Mouse (Mus musculus) forebrain, embryonic 15.5 days (tissue): ENCODE measurements around the gene Myrip. TPM values are rescaled to one million over a fixed set of nuclear protein-coding genes. Genes with fewer than 3 reads are reported as not detected.
"Not testable (repeated sequence)": the region's sequence is repeated elsewhere in the genome, so short reads cannot be mapped to it uniquely, and the experiment has no call there.

Source experiments
- ATAC-seq: fragments of 200-750 bp; cut with Nextera tagmentation; replicated peaks from 2 replicates; pipeline ENCODE4 v1.8.0; 2017; ENCODE audit warnings: mild to moderate bottlenecking, moderate TSS enrichment, moderate library complexity
- H3K27ac ChIP-seq: fragments of 300-500 bp; sonication (generic); replicated peaks from 2 replicates; pipeline ENCODE4 v1.5.1; 2015; ENCODE audit warnings: mild to moderate bottlenecking, inconsistent platforms
- H3K27me3 ChIP-seq: fragments of 300-500 bp; sonication (generic); 2 replicates; pipeline ENCODE4 v1.6.1; 2015; ENCODE audit warnings: inconsistent platforms
- H3K36me3 ChIP-seq: fragments of 300-500 bp; sonication (generic); 2 replicates; pipeline ENCODE4 v1.6.1; 2015; ENCODE audit warnings: mild to moderate bottlenecking, inconsistent platforms
- H3K4me1 ChIP-seq: fragments of 300-500 bp; sonication (generic); 2 replicates; pipeline ENCODE4 v1.6.1; 2015; ENCODE audit warnings: inconsistent platforms
- H3K4me2 ChIP-seq: fragments of 300-500 bp; sonication (generic); replicated peaks from 2 replicates; pipeline ENCODE4 v1.6.1; 2015; ENCODE audit warnings: mild to moderate bottlenecking, inconsistent platforms
- H3K4me3 ChIP-seq: fragments of 300-500 bp; sonication (generic); 2 replicates; pipeline ENCODE4 v1.5.1; 2015; ENCODE audit warnings: mild to moderate bottlenecking, inconsistent platforms
- H3K9ac ChIP-seq: fragments of 300-500 bp; sonication (generic); replicated peaks from 2 replicates; pipeline ENCODE4 v1.6.1; 2015; ENCODE audit warnings: mild to moderate bottlenecking, inconsistent platforms
- H3K9me3 ChIP-seq: fragments of 300-500 bp; sonication (generic); 2 replicates; pipeline ENCODE4 v1.6.1; 2016; ENCODE audit warnings: inconsistent platforms
- WGBS: fragments of 180-500 bp; shearing (Covaris S2); methylation state at CpG from one replicate; pipeline ENCODE4 v1.1.7; 2015; ENCODE audit warnings: mixed read lengths; 5-methylcytosine and 5-hydroxymethylcytosine counted together
- polyA plus RNA-seq: library from polyadenylated mRNA; unstranded; fragments of >200 nt; fragmentation: Nextera tagmentation; extraction: Ambion mirVana; gene quantifications from 2 replicates; pipeline ENCODE4 v1.2.1, GENCODE M21; 2015

The Myrip gene
- polyA plus RNA-seq, 1 experiment from 2014 or later, result 2.3 TPM

- H3K4me1 ChIP-seq, result no peaks in the 10 kb centered on the region
- no peaks in the 10 kb centered on the region for H3K36me3 ChIP-seq
- no peak overlapping the region for H3K9ac ChIP-seq
- no peak for ATAC-seq
- H3K4me2 ChIP-seq, result no peak overlapping the region
- H3K4me3 ChIP-seq, result no peak overlapping the region
- no peaks in the 10 kb centered on the region for H3K9me3 ChIP-seq
- 88% methylated on average over 6 of the region's 6 CpGs for WGBS
- no peak overlapping the region for H3K27ac ChIP-seq
- no peaks in the 10 kb centered on the region for H3K27me3 ChIP-seq
Observed at GRCm38 (mm10) chr9:120361656-120362055, 60.3 kb downstream of the Myrip start.

- no peak overlapping the region for H3K9ac ChIP-seq
- WGBS, result 75% methylated on average over 3 of the region's 3 CpGs
- no peak for ATAC-seq
- H3K9me3 ChIP-seq, result no peaks in the 10 kb centered on the region
- no peak overlapping the region for H3K27ac ChIP-seq
- no peaks in the 10 kb centered on the region for H3K27me3 ChIP-seq
- no peaks in the 10 kb centered on the region for H3K36me3 ChIP-seq
- no peaks in the 10 kb centered on the region for H3K4me1 ChIP-seq
- no peak overlapping the region for H3K4me2 ChIP-seq
- H3K4me3 ChIP-seq, result no peak overlapping the region
Observed at GRCm38 (mm10) chr9:120362684-120363083, 61.4 kb downstream of the Myrip start.

GRCm38 (mm10) chr9:120364653-120365283 is 63.5 kb downstream of the Myrip start:
- 84% methylated on average over 19 of the region's 19 CpGs for WGBS
- Histone ChIP-seq H3K9ac (no peak overlapping the region), H3K9me3 (no peaks in the 10 kb centered on the region), H3K4me1 (no peaks in the 10 kb centered on the region), H3K4me3 (no peak overlapping the region), H3K4me2 (no peak overlapping the region), H3K27me3 (no peaks in the 10 kb centered on the region), H3K27ac (no peak overlapping the region), H3K36me3 (no peaks in the 10 kb centered on the region)
- no peak for ATAC-seq

GRCm38 (mm10) chr9:120367526-120367925 is 66.2 kb downstream of the Myrip start:
- H3K9me3 ChIP-seq, result no peaks in the 10 kb centered on the region
- no peaks in the 10 kb centered on the region for H3K27me3 ChIP-seq
- H3K27ac ChIP-seq, result no peak overlapping the region
- H3K9ac ChIP-seq, result no peak overlapping the region
- no peak overlapping the region for H3K4me2 ChIP-seq
- ATAC-seq, result no peak
- 95% methylated on average over 1 of the region's 1 CpGs for WGBS
- no peaks in the 10 kb centered on the region for H3K36me3 ChIP-seq
- peaks cover 3% of the 10 kb centered on the region; the same call in 1 of the 2 replicates for H3K4me1 ChIP-seq
- H3K4me3 ChIP-seq, result no peak overlapping the region

- no peak for ATAC-seq
- Histone ChIP-seq H3K4me3 (no peak overlapping the region), H3K27me3 (no peaks in the 10 kb centered on the region), H3K9ac (no peak overlapping the region), H3K4me2 (no peak overlapping the region), H3K4me1 (peaks cover 3% of the 10 kb centered on the region; the same call in 1 of the 2 replicates), H3K36me3 (no peaks in the 10 kb centered on the region), H3K27ac (no peak overlapping the region), H3K9me3 (no peaks in the 10 kb centered on the region)
- WGBS, result 79% methylated on average over 5 of the region's 5 CpGs
Observed at GRCm38 (mm10) chr9:120371633-120372032, 70.3 kb downstream of the Myrip start.

- 50% methylated on average over 6 of the region's 6 CpGs for WGBS
- H3K27me3 ChIP-seq, result no peaks in the 10 kb centered on the region
- H3K4me2 ChIP-seq, result no peak overlapping the region
- no peak overlapping the region for H3K4me3 ChIP-seq
- no peaks in the 10 kb centered on the region for H3K36me3 ChIP-seq
- no peak for ATAC-seq
- no peak overlapping the region for H3K27ac ChIP-seq
- no peak overlapping the region for H3K9ac ChIP-seq
- H3K9me3 ChIP-seq, result no peaks in the 10 kb centered on the region
- peaks cover 3% of the 10 kb centered on the region; the same call in 1 of the 2 replicates for H3K4me1 ChIP-seq
Observed at GRCm38 (mm10) chr9:120372347-120372746, 71.0 kb downstream of the Myrip start.

GRCm38 (mm10) chr9:120377726-120378125 is 76.4 kb downstream of the Myrip start:
- H3K4me2 ChIP-seq, result no peak overlapping the region
- no peak overlapping the region for H3K9ac ChIP-seq
- H3K36me3 ChIP-seq, result no peaks in the 10 kb centered on the region
- H3K4me1 ChIP-seq, result no peaks in the 10 kb centered on the region
- no peak for ATAC-seq
- WGBS, result 24% methylated on average over 11 of the region's 11 CpGs
- H3K4me3 ChIP-seq, result no peak overlapping the region
- no peaks in the 10 kb centered on the region for H3K27me3 ChIP-seq
- H3K27ac ChIP-seq, result no peak overlapping the region
- no peaks in the 10 kb centered on the region for H3K9me3 ChIP-seq

GRCm38 (mm10) chr9:120395188-120395587 is 93.9 kb downstream of the Myrip start:
- no peaks in the 10 kb centered on the region for H3K36me3 ChIP-seq
- no peaks in the 10 kb centered on the region for H3K9me3 ChIP-seq
- no peak for ATAC-seq
- no peaks in the 10 kb centered on the region for H3K27me3 ChIP-seq
- H3K4me2 ChIP-seq, result no peak overlapping the region
- no peak overlapping the region for H3K4me3 ChIP-seq
- H3K4me1 ChIP-seq, result peaks cover 4% of the 10 kb centered on the region; the same call in 1 of the 2 replicates
- 30% methylated on average over 9 of the region's 9 CpGs for WGBS
- no peak overlapping the region for H3K27ac ChIP-seq
- no peak overlapping the region for H3K9ac ChIP-seq

GRCm38 (mm10) chr9:120396579-120397185 is 95.4 kb downstream of the Myrip start:
- Histone ChIP-seq H3K4me1 (peaks cover 4% of the 10 kb centered on the region; the same call in 1 of the 2 replicates), H3K4me3 (no peak overlapping the region), H3K4me2 (no peak overlapping the region), H3K27me3 (no peaks in the 10 kb centered on the region), H3K27ac (no peak overlapping the region), H3K9ac (no peak overlapping the region), H3K9me3 (no peaks in the 10 kb centered on the region), H3K36me3 (no peaks in the 10 kb centered on the region)
- ATAC-seq, result no peak
- 92% methylated on average over 7 of the region's 7 CpGs for WGBS

- 94% methylated on average over 8 of the region's 8 CpGs for WGBS
- no peak for ATAC-seq
- Histone ChIP-seq H3K36me3 (no peaks in the 10 kb centered on the region), H3K27me3 (no peaks in the 10 kb centered on the region), H3K4me3 (no peak overlapping the region), H3K9ac (no peak overlapping the region), H3K27ac (no peak overlapping the region), H3K4me2 (no peak overlapping the region), H3K9me3 (no peaks in the 10 kb centered on the region), H3K4me1 (peaks cover 4% of the 10 kb centered on the region; the same call in 1 of the 2 replicates)
Observed at GRCm38 (mm10) chr9:120398289-120398688, 97.0 kb downstream of the Myrip start.

GRCm38 (mm10) chr9:120399537-120399936 is 98.2 kb downstream of the Myrip start:
- H3K27me3 ChIP-seq, H3K9me3 ChIP-seq, H3K4me3 ChIP-seq, ATAC-seq, H3K9ac ChIP-seq, H3K4me2 ChIP-seq, H3K27ac ChIP-seq, H3K4me1 ChIP-seq, H3K36me3 ChIP-seq: not testable (repeated sequence)
- WGBS, result 92% methylated on average over 2 of the region's 2 CpGs

GRCm38 (mm10) chr9:120402368-120402767 is 101.1 kb downstream of the Myrip start:
- H3K4me1 ChIP-seq, result no peaks in the 10 kb centered on the region
- H3K27me3 ChIP-seq, result no peaks in the 10 kb centered on the region
- no peaks in the 10 kb centered on the region for H3K9me3 ChIP-seq
- 77% methylated on average over 3 of the region's 3 CpGs for WGBS
- H3K36me3 ChIP-seq, result no peaks in the 10 kb centered on the region
- ATAC-seq, result no peak
- no peak overlapping the region for H3K4me2 ChIP-seq
- H3K4me3 ChIP-seq, result no peak overlapping the region
- H3K27ac ChIP-seq, result no peak overlapping the region
- H3K9ac ChIP-seq, result no peak overlapping the region

- Histone ChIP-seq H3K27me3 (no peaks in the 10 kb centered on the region), H3K4me3 (no peak overlapping the region), H3K36me3 (no peaks in the 10 kb centered on the region), H3K27ac (no peak overlapping the region), H3K4me1 (no peaks in the 10 kb centered on the region), H3K9me3 (no peaks in the 10 kb centered on the region), H3K4me2 (no peak overlapping the region), H3K9ac (no peak overlapping the region)
- 69% methylated on average over 5 of the region's 5 CpGs for WGBS
- ATAC-seq, result no peak
Observed at GRCm38 (mm10) chr9:120403661-120404060, 102.3 kb downstream of the Myrip start.
